Mouse (Mus musculus) liver, postnatal 0 days (tissue): Measurements from ENCODE around the gene Pkn3. TPM values are rescaled to one million over a fixed set of nuclear protein-coding genes. Genes with fewer than 3 reads are reported as not detected.
"Not testable (repeated sequence)": the region's sequence is repeated elsewhere in the genome, so short reads cannot be mapped to it uniquely, and the experiment has no call there.

Experiments used
- ATAC-seq: fragments of 200-750 bp; cut with Nextera tagmentation; 2 replicates; pipeline ENCODE4 v1.8.0; 2017; ENCODE audit warnings: mild to moderate bottlenecking, moderate library complexity
- DNase-seq: peaks from one replicate; pipeline ENCODE4 v3.0.0-alpha.2; 2016
- H3K27ac ChIP-seq: fragments of 300-500 bp; sonication (generic); 2 replicates; pipeline ENCODE4 v1.5.1; 2014; ENCODE audit warnings: antibody characterized with exemption, moderate library complexity, mild to moderate bottlenecking, low read depth
- H3K27me3 ChIP-seq: fragments of 300-500 bp; sonication (generic); 2 replicates; pipeline ENCODE4 v1.6.1; 2014; ENCODE audit warnings: low read length, control low read depth, mixed read lengths; ENCODE audit not compliant: insufficient read depth
- H3K36me3 ChIP-seq: fragments of 300-500 bp; sonication (generic); replicated peaks from 2 replicates; pipeline ENCODE4 v1.6.1; 2014; ENCODE audit warnings: mild to moderate bottlenecking, control low read depth, low read length, moderate library complexity, mixed read lengths; ENCODE audit not compliant: insufficient read depth
- H3K4me1 ChIP-seq: fragments of 300-500 bp; sonication (generic); 2 replicates; pipeline ENCODE4 v1.6.1; 2014; ENCODE audit warnings: antibody characterized with exemption, mild to moderate bottlenecking, control low read depth; ENCODE audit not compliant: insufficient read depth
- H3K4me2 ChIP-seq: fragments of 300-500 bp; sonication (generic); 2 replicates; pipeline ENCODE4 v1.6.1; 2014; ENCODE audit warnings: low read depth, mild to moderate bottlenecking, low read length, moderate library complexity, mixed read lengths
- H3K4me3 ChIP-seq: fragments of 300-500 bp; sonication (generic); 2 replicates; pipeline ENCODE4 v1.5.1; 2014; ENCODE audit warnings: low read depth, low read length
- H3K9ac ChIP-seq: fragments of 300-500 bp; sonication (generic); replicated peaks from 2 replicates; pipeline ENCODE4 v1.6.1; 2014; ENCODE audit warnings: mild to moderate bottlenecking, moderate library complexity
- H3K9me3 ChIP-seq: fragments of 300-500 bp; sonication (generic); 2 replicates; pipeline ENCODE4 v1.6.1; 2016; ENCODE audit warnings: mild to moderate bottlenecking, control low read depth, low read length, mixed read lengths
- CTCF ChIP-seq: sonication (generic); IDR thresholded peaks from 2 replicates; pipeline ENCODE4 v1.5.1; 2016; ENCODE audit warnings: antibody characterized with exemption, low read depth
- EP300 ChIP-seq: IDR thresholded peaks from 2 replicates; pipeline ENCODE4 v1.6.1; 2016; ENCODE audit warnings: antibody characterized with exemption, low read depth, mild to moderate bottlenecking
- WGBS: fragments of 180-500 bp; shearing (Covaris S2); extraction: QIAGEN DNeasy Blood & Tissue Kit; methylation state at CpG from one replicate; pipeline ENCODE4 v1.1.7; 2014; ENCODE audit not compliant: insufficient replicate concordance; 5-methylcytosine and 5-hydroxymethylcytosine counted together
- polyA plus RNA-seq: library from polyadenylated mRNA; unstranded; fragments of >200 nt; fragmentation: Nextera tagmentation; extraction: Ambion mirVana; gene quantifications from 2 replicates; pipeline ENCODE4 v1.2.1, GENCODE M21; 2015

Pkn3 gene
- polyA plus RNA-seq, 1 experiment from 2014 or later, result 0.75 TPM

GRCm38 (mm10) chr2:30131240-30131639 lies 53.8 kb downstream of the Pkn3 start:
- not testable (repeated sequence) for H3K27me3 ChIP-seq, ATAC-seq, H3K9ac ChIP-seq, DNase-seq, H3K4me2 ChIP-seq, H3K4me3 ChIP-seq, H3K9me3 ChIP-seq, H3K27ac ChIP-seq, H3K36me3 ChIP-seq
- TF ChIP-seq CTCF, result peak; percentile 28; the same call in 1 of the 2 replicates
- H3K4me1 ChIP-seq, result peaks cover 16% of the 10 kb centered on the region
- WGBS, result 61% methylated on average over 5 of the region's 5 CpGs

- TF ChIP-seq CTCF, result no peak
- no peak; the same call in 1 of the 2 replicates for TF ChIP-seq EP300
- Histone ChIP-seq H3K27ac (peak overlapping the region; percentile 91), H3K4me3 (peak overlapping the region; percentile 69), H3K9me3 (no peaks in the 10 kb centered on the region), H3K27me3 (no peaks in the 10 kb centered on the region), H3K4me2 (peak overlapping the region; percentile 87), H3K9ac (peak overlapping the region; percentile 64), H3K4me1 (peaks cover 16% of the 10 kb centered on the region), H3K36me3 (peaks cover 9% of the 10 kb centered on the region; the same call in 1 of the 2 replicates)
- DNase-seq (peak; percentile 38), ATAC-seq (peak; percentile 49)
- WGBS, result 27% methylated on average over 16 of the region's 16 CpGs
Measured at GRCm38 (mm10) chr2:30132801-30133612, 55.5 kb downstream of the Pkn3 start.

- peak; percentile 96 for ATAC-seq
- DNase-seq, result peak; percentile 98
- H3K27me3 ChIP-seq, result no peaks in the 10 kb centered on the region
- peaks cover 16% of the 10 kb centered on the region for H3K4me1 ChIP-seq
- WGBS, result 1% methylated on average over 46 of the region's 46 CpGs
- H3K36me3 ChIP-seq, result peaks cover 9% of the 10 kb centered on the region; the same call in 1 of the 2 replicates
- H3K9me3 ChIP-seq, result no peaks in the 10 kb centered on the region
- peak within 1 kb of the TSS; percentile 87 for H3K4me2 ChIP-seq
- TF ChIP-seq EP300, result peak; percentile 6; the same call in 1 of the 2 replicates
- TF ChIP-seq CTCF, result no peak
- H3K4me3 ChIP-seq, result peak within 1 kb of the TSS; percentile 69
- H3K9ac ChIP-seq, result peak within 1 kb of the TSS; percentile 81
- peak within 1 kb of the TSS; percentile 91 for H3K27ac ChIP-seq
Measured at GRCm38 (mm10) chr2:30133613-30134377, 56.3 kb downstream of the Pkn3 start, which contains the start of gene Tbc1d13. Tbc1d13 (plus strand) TSS chr2:30133746.

GRCm38 (mm10) chr2:30134378-30134711 lies 56.9 kb downstream of the Pkn3 start:
- Histone ChIP-seq H3K4me2 (peak overlapping the region; percentile 87), H3K4me1 (peaks cover 16% of the 10 kb centered on the region), H3K9ac (peak overlapping the region; percentile 81), H3K27ac (peak overlapping the region; percentile 91), H3K9me3 (no peaks in the 10 kb centered on the region), H3K36me3 (peaks cover 9% of the 10 kb centered on the region; the same call in 1 of the 2 replicates), H3K4me3 (peak overlapping the region; percentile 69), H3K27me3 (no peaks in the 10 kb centered on the region)
- 7% methylated on average over 6 of the region's 6 CpGs for WGBS
- ATAC-seq (no peak), DNase-seq (no peak)
- no peak for TF ChIP-seq CTCF
- TF ChIP-seq EP300, result no peak

- DNase-seq (no peak), ATAC-seq (no peak)
- H3K9ac ChIP-seq, result peak overlapping the region; percentile 81
- H3K4me3 ChIP-seq, result peak overlapping the region; percentile 69
- no peaks in the 10 kb centered on the region for H3K27me3 ChIP-seq
- TF ChIP-seq EP300, result no peak
- no peak for TF ChIP-seq CTCF
- H3K36me3 ChIP-seq, result peaks cover 10% of the 10 kb centered on the region; the same call in 1 of the 2 replicates
- H3K4me2 ChIP-seq, result peak overlapping the region; percentile 87
- peaks cover 16% of the 10 kb centered on the region for H3K4me1 ChIP-seq
- 40% methylated on average over 10 of the region's 10 CpGs for WGBS
- H3K27ac ChIP-seq, result peak overlapping the region; percentile 91
- H3K9me3 ChIP-seq, result no peaks in the 10 kb centered on the region
Measured at GRCm38 (mm10) chr2:30134928-30135620, 57.6 kb downstream of the Pkn3 start.

GRCm38 (mm10) chr2:30136458-30136857 lies 59.0 kb downstream of the Pkn3 start:
- no peaks in the 10 kb centered on the region for H3K27me3 ChIP-seq
- H3K36me3 ChIP-seq, result peaks cover 23% of the 10 kb centered on the region
- no peak for TF ChIP-seq CTCF
- TF ChIP-seq EP300, result no peak
- DNase-seq (no peak), ATAC-seq (no peak)
- H3K4me3 ChIP-seq, result no peak overlapping the region
- no peak overlapping the region for H3K27ac ChIP-seq
- WGBS, result 69% methylated on average over 10 of the region's 10 CpGs
- H3K4me1 ChIP-seq, result peaks cover 16% of the 10 kb centered on the region
- H3K4me2 ChIP-seq, result no peak overlapping the region
- H3K9me3 ChIP-seq, result no peaks in the 10 kb centered on the region
- no peak overlapping the region for H3K9ac ChIP-seq

- H3K9ac ChIP-seq, DNase-seq, H3K4me2 ChIP-seq, ATAC-seq, H3K4me3 ChIP-seq, H3K9me3 ChIP-seq, H3K4me1 ChIP-seq, H3K27ac ChIP-seq, H3K27me3 ChIP-seq: not testable (repeated sequence)
- WGBS, result 82% methylated on average over 4 of the region's 4 CpGs
- peaks cover 46% of the 10 kb centered on the region for H3K36me3 ChIP-seq
Measured at GRCm38 (mm10) chr2:30140021-30140420, 62.5 kb downstream of the Pkn3 start.
